Mouse (Mus musculus): ENCODE data around the gene Kazn. TPM values are rescaled to one million over a fixed set of nuclear protein-coding genes. Genes with fewer than 3 reads are reported as not detected.

Kazn gene
- total and polyA plus RNA-seq, 2 experiments from 2014 or later: 25.6 to 70.2 TPM

GRCm38 (mm10) chr4:142059841-142060193, 179.4 kb downstream of the Kazn start:
- H3K27me3 ChIP-seq (ENCODE audit: insufficient read depth, low read length): no peaks in the 10 kb centered on the region
- no peaks in the 10 kb centered on the region for H3K36me3 ChIP-seq (ENCODE audit: insufficient read depth, low read length)
- TF ChIP-seq CTCF (IDR thresholded peaks at IDR 0.05): no peak
- H3K4me3 ChIP-seq (ENCODE audit: low read depth, low read length): no peak overlapping the region
- DNase-seq (ENCODE audit: low spot score) (no peak), ATAC-seq (ENCODE audit: low FRiP score) (no peak)
- no peak overlapping the region for H3K27ac ChIP-seq (ENCODE audit: low read depth, low read length)
- H3K9me3 ChIP-seq (ENCODE audit: low read length): no peaks in the 10 kb centered on the region
- H3K4me2 ChIP-seq (ENCODE audit: low read depth, low read length, poor library complexity, severe bottlenecking): no peak overlapping the region
- H3K4me1 ChIP-seq (ENCODE audit: insufficient read depth, low read length): no peaks in the 10 kb centered on the region
- no peak overlapping the region for H3K9ac ChIP-seq (replicated peaks; ENCODE audit: low read length, poor library complexity, severe bottlenecking)
- 89% methylated on average over 8 of the region's 8 CpGs for WGBS

GRCm38 (mm10) chr4:142059113-142059840, 179.9 kb downstream of the Kazn start:
- WGBS: 74% methylated on average over 13 of the region's 13 CpGs
- no peak overlapping the region for H3K27ac ChIP-seq (ENCODE audit: low read depth, low read length)
- no peak for ATAC-seq (ENCODE audit: low FRiP score)

GRCm38 (mm10) chr4:142057529-142058216, 181.5 kb downstream of the Kazn start:
- no peak for TF ChIP-seq CTCF (IDR thresholded peaks at IDR 0.05)
- WGBS: 74% methylated on average over 22 of the region's 22 CpGs
- Histone ChIP-seq H3K4me2 (ENCODE audit: low read depth, low read length, poor library complexity, severe bottlenecking) (no peak overlapping the region), H3K9ac (replicated peaks; ENCODE audit: low read length, poor library complexity, severe bottlenecking) (no peak overlapping the region), H3K9me3 (ENCODE audit: low read length) (no peaks in the 10 kb centered on the region), H3K27ac (ENCODE audit: low read depth, low read length) (no peak overlapping the region), H3K4me1 (ENCODE audit: insufficient read depth, low read length) (no peaks in the 10 kb centered on the region), H3K4me3 (ENCODE audit: low read depth, low read length) (no peak overlapping the region), H3K27me3 (ENCODE audit: insufficient read depth, low read length) (no peaks in the 10 kb centered on the region), H3K36me3 (ENCODE audit: insufficient read depth, low read length) (no peaks in the 10 kb centered on the region)
- DNase-seq (ENCODE audit: low spot score) (peak; percentile 56), ATAC-seq (ENCODE audit: low FRiP score) (no peak)

More at GRCm38 (mm10) chr4:142059113-142059840, 179.9 kb downstream of the Kazn start:
- no peaks in the 10 kb centered on the region for H3K4me1 ChIP-seq (ENCODE audit: insufficient read depth, low read length)
- no peaks in the 10 kb centered on the region for H3K36me3 ChIP-seq (ENCODE audit: insufficient read depth, low read length)
- no peak for TF ChIP-seq CTCF (IDR thresholded peaks at IDR 0.05)
- H3K27me3 ChIP-seq (ENCODE audit: insufficient read depth, low read length): no peaks in the 10 kb centered on the region
- DNase-seq (ENCODE audit: low spot score): no peak
- H3K4me3 ChIP-seq (ENCODE audit: low read depth, low read length): no peak overlapping the region
- no peaks in the 10 kb centered on the region for H3K9me3 ChIP-seq (ENCODE audit: low read length)
- no peak overlapping the region for H3K9ac ChIP-seq (replicated peaks; ENCODE audit: low read length, poor library complexity, severe bottlenecking)
- no peak overlapping the region for H3K4me2 ChIP-seq (ENCODE audit: low read depth, low read length, poor library complexity, severe bottlenecking)

GRCm38 (mm10) chr4:142055600-142055999, 183.6 kb downstream of the Kazn start:
- WGBS: 89% methylated on average over 8 of the region's 8 CpGs

GRCm38 (mm10) chr4:142054580-142054979, 184.6 kb downstream of the Kazn start:
- Histone ChIP-seq H3K9me3 (ENCODE audit: low read length) (no peaks in the 10 kb centered on the region), H3K4me3 (ENCODE audit: low read depth, low read length) (no peak overlapping the region), H3K4me2 (ENCODE audit: low read depth, low read length, poor library complexity, severe bottlenecking) (no peak overlapping the region), H3K4me1 (ENCODE audit: insufficient read depth, low read length) (no peaks in the 10 kb centered on the region), H3K9ac (replicated peaks; ENCODE audit: low read length, poor library complexity, severe bottlenecking) (no peak overlapping the region), H3K36me3 (ENCODE audit: insufficient read depth, low read length) (no peaks in the 10 kb centered on the region), H3K27me3 (ENCODE audit: insufficient read depth, low read length) (no peaks in the 10 kb centered on the region), H3K27ac (ENCODE audit: low read depth, low read length) (no peak overlapping the region)
- no peak for TF ChIP-seq CTCF (IDR thresholded peaks at IDR 0.05)
- no peak for ATAC-seq (ENCODE audit: low FRiP score)
- no peak for DNase-seq (ENCODE audit: low spot score)
- WGBS: 83% methylated on average over 11 of the region's 11 CpGs

More at GRCm38 (mm10) chr4:142055600-142055999, 183.6 kb downstream of the Kazn start:
- no peak overlapping the region for H3K9ac ChIP-seq (replicated peaks; ENCODE audit: low read length, poor library complexity, severe bottlenecking)
- DNase-seq (ENCODE audit: low spot score) (peak; percentile 53), ATAC-seq (ENCODE audit: low FRiP score) (no peak)
- no peak overlapping the region for H3K4me2 ChIP-seq (ENCODE audit: low read depth, low read length, poor library complexity, severe bottlenecking)
- H3K9me3 ChIP-seq (ENCODE audit: low read length): no peaks in the 10 kb centered on the region
- H3K4me1 ChIP-seq (ENCODE audit: insufficient read depth, low read length): no peaks in the 10 kb centered on the region
- H3K27ac ChIP-seq (ENCODE audit: low read depth, low read length): no peak overlapping the region
- H3K36me3 ChIP-seq (ENCODE audit: insufficient read depth, low read length): no peaks in the 10 kb centered on the region
- no peak for TF ChIP-seq CTCF (IDR thresholded peaks at IDR 0.05)
- H3K4me3 ChIP-seq (ENCODE audit: low read depth, low read length): no peak overlapping the region
- H3K27me3 ChIP-seq (ENCODE audit: insufficient read depth, low read length): no peaks in the 10 kb centered on the region

Measured in midbrain, postnatal 0 days (tissue).